Mouse (Mus musculus) urinary bladder, postnatal 0 days (tissue): ENCODE results near the gene Gata5. TPM values are rescaled to one million over a fixed set of nuclear protein-coding genes. Genes with fewer than 3 reads are reported as not detected.

Experiments used
- polyA plus RNA-seq: library from polyadenylated mRNA; unstranded; fragments of >200 nt; fragmentation: Nextera tagmentation; extraction: Ambion mirVana; gene quantifications from 2 replicates; pipeline ENCODE4 v1.2.1, GENCODE M21; 2015

Gata5 gene
- polyA plus RNA-seq: 12.0 and 13.4 TPM in 2 replicates

GRCm38 (mm10) chr2:180334551-180334986 is at the start of gene Gata5:
Gene Gata5, minus strand, starts transcription at chr2:180334699.

GRCm38 (mm10) chr2:180289440-180290108 is 44.9 kb downstream of the Gata5 start, which contains the start of gene Rbbp8nl:
Gene Rbbp8nl, minus strand, starts transcription at chr2:180289879.

Other genes with a start within 250 kb of the Gata5 start
- 0.23 and 0.46 TPM in 2 replicates for gene Hrh3, start 230.2 kb downstream of the Gata5 start, polyA plus RNA-seq
- gene Osbpl2, start 215.4 kb downstream of the Gata5 start, polyA plus RNA-seq: 66.3 and 70.3 TPM in 2 replicates
- 132 and 134 TPM in 2 replicates for gene Adrm1, start 163.2 kb downstream of the Gata5 start, polyA plus RNA-seq
- 35.1 and 36.7 TPM in 2 replicates for gene Lama5, start 108.8 kb downstream of the Gata5 start, polyA plus RNA-seq
- 470 and 483 TPM in 2 replicates for gene Rps21, start 77.3 kb downstream of the Gata5 start, polyA plus RNA-seq
- gene Cables2, start 61.2 kb downstream of the Gata5 start, polyA plus RNA-seq: 8.0 and 8.5 TPM in 2 replicates
- gene Rbbp8nl, start 44.8 kb downstream of the Gata5 start, polyA plus RNA-seq: 1.8 and 1.9 TPM in 2 replicates
- 1.1 TPM in 2 replicates for gene Slco4a1, start 121.5 kb upstream of the Gata5 start, polyA plus RNA-seq
- 0.30 and 0.46 TPM in 2 replicates for gene Ntsr1, start 165.3 kb upstream of the Gata5 start, polyA plus RNA-seq
- 13.4 and 15.2 TPM in 2 replicates for gene Mrgbp, start 246.6 kb upstream of the Gata5 start, polyA plus RNA-seq